Mouse (Mus musculus) heart, embryonic 14.5 days (tissue): ENCODE measurements around the gene Xpnpep1. TPM values are rescaled to one million over a fixed set of nuclear protein-coding genes. Genes with fewer than 3 reads are reported as not detected.
A peak's percentile ranks its signal among the peaks of the same experiment; 100 is the strongest.

Source experiments
- ATAC-seq: fragments of 200-750 bp; cut with Nextera tagmentation; 2 replicates; pipeline ENCODE4 v1.8.0; 2017; ENCODE audit warnings: low read depth, moderate TSS enrichment; ENCODE audit not compliant: insufficient number of reproducible peaks, insufficient read depth, low FRiP score
- H3K27ac ChIP-seq, 2 experiments: fragments of 200-500 bp in 1 of 2; fragments of 300-500 bp in 1 of 2; sonication (generic) in 1 of 2; replicated peaks in 1 of 2; 2 replicates each; pipeline ENCODE4 v1.5.1; 2012 to 2014; ENCODE audit warnings: low read depth in 2 of 2, low read length in 2 of 2, control low read depth in 1 of 2, mild to moderate bottlenecking in 1 of 2, mixed read lengths in 1 of 2; ENCODE audit not compliant: control insufficient read depth in 1 of 2, insufficient read depth in 1 of 2
- H3K27me3 ChIP-seq: fragments of 300-500 bp; sonication (generic); 2 replicates; pipeline ENCODE4 v1.6.1; 2014; ENCODE audit warnings: mild to moderate bottlenecking, low read length, control low read depth; ENCODE audit not compliant: control insufficient read depth, insufficient read depth
- H3K36me3 ChIP-seq: fragments of 300-500 bp; sonication (generic); 2 replicates; pipeline ENCODE4 v1.6.1; 2014; ENCODE audit warnings: mild to moderate bottlenecking, control low read depth, low read length, mixed read lengths; ENCODE audit not compliant: control insufficient read depth, insufficient read depth
- H3K4me1 ChIP-seq, 2 experiments: fragments of 200-500 bp in 1 of 2; fragments of 300-500 bp in 1 of 2; sonication (generic) in 1 of 2; 2 replicates each; pipeline ENCODE4 v1.6.1; 2012 to 2014; ENCODE audit warnings: low read length in 2 of 2, control low read depth in 1 of 2, mixed read lengths in 1 of 2; ENCODE audit not compliant: control insufficient read depth in 2 of 2, insufficient read depth in 2 of 2
- H3K4me2 ChIP-seq: fragments of 300-500 bp; sonication (generic); 2 replicates; pipeline ENCODE4 v1.6.1; 2014; ENCODE audit warnings: mild to moderate bottlenecking, low read length
- H3K4me3 ChIP-seq, 2 experiments: fragments of 200-500 bp in 1 of 2; fragments of 300-500 bp in 1 of 2; sonication (generic) in 1 of 2; 2 replicates each; pipeline ENCODE4 v1.5.1; 2012 to 2014; ENCODE audit warnings: low read length in 2 of 2, mild to moderate bottlenecking in 2 of 2, control low read depth in 1 of 2, low read depth in 1 of 2, moderate library complexity in 1 of 2; ENCODE audit not compliant: control insufficient read depth in 1 of 2, insufficient read depth in 1 of 2
- H3K9ac ChIP-seq: fragments of 300-500 bp; sonication (generic); 2 replicates; pipeline ENCODE4 v1.6.1; 2014; ENCODE audit warnings: mild to moderate bottlenecking, low read length
- H3K9me3 ChIP-seq: fragments of 300-500 bp; sonication (generic); 2 replicates; pipeline ENCODE4 v1.6.1; 2016; ENCODE audit warnings: low read length, control low read depth; ENCODE audit not compliant: control insufficient read depth
- WGBS: fragments of 180-500 bp; shearing (Covaris S2); extraction: QIAGEN DNeasy Blood & Tissue Kit; methylation state at CpG from one replicate; pipeline ENCODE4 v1.1.7; 2014; 5-methylcytosine and 5-hydroxymethylcytosine counted together
- polyA plus RNA-seq: library from polyadenylated mRNA; unstranded; fragments of >200 nt; fragmentation: Nextera tagmentation; extraction: Ambion mirVana; gene quantifications from 2 replicates; pipeline ENCODE4 v1.2.1, GENCODE M21; 2014

Xpnpep1 gene
- polyA plus RNA-seq, 1 experiment from 2014 or later: 159 TPM

DNA sequence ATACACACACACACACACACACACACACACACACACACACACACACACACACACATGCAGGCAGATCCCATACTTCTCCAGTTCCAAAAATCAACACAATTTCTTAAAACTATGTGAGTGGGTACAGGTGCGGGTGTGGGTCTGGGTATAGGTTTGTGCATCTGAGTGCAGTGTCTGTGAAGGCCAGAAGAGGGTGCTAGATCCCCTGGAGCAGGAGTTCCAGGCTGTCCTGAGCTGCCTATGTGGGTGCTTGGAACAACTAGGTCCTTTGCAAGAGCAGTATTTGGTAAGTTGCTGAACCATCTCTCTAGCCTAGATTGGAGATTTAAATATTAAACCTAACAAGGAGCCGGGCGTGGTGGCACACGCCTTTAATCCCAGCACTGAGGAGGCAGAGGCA, 33.5 kb upstream of the Xpnpep1 start:
- H3K27me3 ChIP-seq: no peaks in the 10 kb centered on the region
- peaks cover 21 to 41% of the 10 kb centered on the region in 2 experiments for H3K4me1 ChIP-seq
- no peak overlapping the region for H3K4me3 ChIP-seq
- no peaks in the 10 kb centered on the region for H3K9me3 ChIP-seq
- H3K27ac ChIP-seq: no peak overlapping the region
- ATAC-seq: no peak
- H3K4me2 ChIP-seq: no peak overlapping the region
- H3K36me3 ChIP-seq: no peaks in the 10 kb centered on the region
- H3K9ac ChIP-seq: no peak overlapping the region
- 88% methylated on average over 4 of the region's 4 CpGs for WGBS

DNA sequence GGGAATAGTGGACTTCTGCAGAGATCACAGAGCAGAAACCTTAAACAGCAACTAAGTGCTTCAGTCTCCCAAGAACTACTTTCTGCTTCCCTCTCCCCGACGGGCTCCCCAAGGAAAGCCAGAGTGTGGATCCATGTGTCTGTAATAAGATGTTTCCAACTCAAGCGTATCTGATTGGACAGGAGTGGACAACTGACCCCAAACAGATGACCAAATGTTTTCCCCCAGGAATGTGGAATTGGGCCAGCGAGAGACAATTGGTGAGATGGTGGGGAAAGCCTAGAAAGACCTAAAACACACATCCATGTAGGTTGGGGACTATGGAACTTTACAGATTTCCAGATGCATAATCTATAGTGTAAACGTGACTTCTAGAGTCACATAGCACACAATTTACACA, 32.4 kb upstream of the Xpnpep1 start:
- no peak for ATAC-seq
- Histone ChIP-seq H3K9ac (no peak overlapping the region), H3K4me2 (no peak overlapping the region), H3K36me3 (no peaks in the 10 kb centered on the region), H3K27ac (peak overlapping the region in 1 of 2 experiments; percentile 10; a peak in 1 of 4 replicates), H3K4me3 (no peak overlapping the region), H3K27me3 (no peaks in the 10 kb centered on the region), H3K9me3 (no peaks in the 10 kb centered on the region), H3K4me1 (peaks cover 21 to 41% of the 10 kb centered on the region in 2 experiments)
- WGBS: 84% methylated on average over 5 of the region's 5 CpGs

DNA sequence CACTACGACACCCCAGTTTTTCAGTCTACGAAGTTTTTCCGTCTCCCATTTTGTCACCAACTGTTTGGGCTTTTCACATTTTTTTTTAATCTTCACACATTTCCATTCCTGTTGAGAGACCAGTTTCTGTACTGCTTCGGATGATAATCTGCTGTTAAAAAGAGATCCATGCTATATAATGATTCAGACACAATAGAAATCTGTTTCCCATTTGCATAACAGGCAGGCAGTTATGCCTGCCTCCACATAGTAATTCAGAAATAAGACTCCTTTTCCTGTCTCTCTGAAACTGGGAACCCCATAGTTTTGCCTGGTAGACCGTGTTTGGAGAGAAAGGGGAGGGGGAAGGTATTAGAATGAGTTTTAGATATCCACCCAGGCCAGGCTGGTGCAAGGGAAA, 31.6 kb upstream of the Xpnpep1 start:
- Histone ChIP-seq H3K4me1 (peaks cover 22 to 41% of the 10 kb centered on the region in 2 experiments), H3K9ac (no peak overlapping the region), H3K9me3 (no peaks in the 10 kb centered on the region), H3K4me3 (no peak overlapping the region), H3K4me2 (no peak overlapping the region), H3K36me3 (no peaks in the 10 kb centered on the region), H3K27me3 (no peaks in the 10 kb centered on the region), H3K27ac (peak overlapping the region; percentile 10 to 14; a peak in 2 of 4 replicates)
- ATAC-seq: no peak
- 41% methylated on average over 5 of the region's 5 CpGs for WGBS

DNA sequence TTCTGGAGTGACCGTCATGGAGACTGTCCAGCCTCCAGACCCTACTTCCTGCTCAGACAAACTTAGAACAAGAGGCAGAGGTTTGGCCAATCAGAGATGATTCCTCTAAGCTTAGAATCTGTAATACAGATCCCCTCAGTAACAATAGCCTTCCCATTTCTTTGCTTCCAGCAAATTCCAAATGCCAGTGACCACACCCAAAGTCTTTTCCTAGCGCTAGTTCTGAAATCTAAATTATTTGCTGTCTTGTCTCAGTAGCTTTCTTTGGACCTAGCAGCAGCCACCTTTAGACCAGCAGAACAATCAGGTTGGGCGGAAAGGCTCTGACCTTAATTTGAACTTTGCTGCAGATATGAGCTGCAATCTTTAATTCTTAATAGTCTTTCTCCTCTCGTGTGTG, 30.9 kb upstream of the Xpnpep1 start:
- H3K4me2 ChIP-seq: 0 out of 2 replicates have a peak overlapping the region, but pooled peaks have one; percentile 7
- 5% methylated on average over 4 of the region's 4 CpGs for WGBS
- no peaks in the 10 kb centered on the region for H3K9me3 ChIP-seq
- H3K9ac ChIP-seq: no peak overlapping the region
- H3K27ac ChIP-seq: peak overlapping the region in 1 of 2 experiments; percentile 42; a peak in 2 of 4 replicates
- H3K4me3 ChIP-seq: no peak overlapping the region
- ATAC-seq: no peak
- peaks cover 14 to 37% of the 10 kb centered on the region in 2 experiments for H3K4me1 ChIP-seq
- H3K36me3 ChIP-seq: no peaks in the 10 kb centered on the region
- H3K27me3 ChIP-seq: no peaks in the 10 kb centered on the region

DNA sequence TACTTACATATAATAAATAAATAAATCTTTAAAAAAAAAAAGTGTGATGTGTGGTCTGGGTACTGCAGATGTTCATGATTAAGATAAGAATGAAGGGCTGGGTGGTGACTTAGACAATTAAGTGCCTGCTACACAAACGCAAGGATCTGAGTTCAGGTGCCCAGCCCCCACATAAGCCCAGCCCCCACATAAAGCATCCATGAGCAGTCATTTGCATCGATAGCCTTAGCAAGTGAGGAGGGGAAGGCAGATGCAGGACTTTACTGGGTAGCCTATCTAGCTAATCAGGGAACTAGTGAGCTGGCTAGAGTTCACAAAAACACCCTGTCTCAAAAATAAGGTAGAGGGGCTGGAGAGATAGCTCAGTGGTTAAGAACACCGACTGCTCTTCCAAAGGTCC, 29.4 kb upstream of the Xpnpep1 start:
- H3K27ac ChIP-seq: no peak overlapping the region
- WGBS: 80% methylated on average over 3 of the region's 3 CpGs
- H3K4me3 ChIP-seq: no peak overlapping the region
- no peaks in the 10 kb centered on the region for H3K36me3 ChIP-seq
- no peaks in the 10 kb centered on the region for H3K9me3 ChIP-seq
- no peak overlapping the region for H3K4me2 ChIP-seq
- no peak for ATAC-seq
- no peaks in the 10 kb centered on the region for H3K27me3 ChIP-seq
- no peak overlapping the region for H3K9ac ChIP-seq
- peaks cover 15 to 33% of the 10 kb centered on the region in 2 experiments for H3K4me1 ChIP-seq

DNA sequence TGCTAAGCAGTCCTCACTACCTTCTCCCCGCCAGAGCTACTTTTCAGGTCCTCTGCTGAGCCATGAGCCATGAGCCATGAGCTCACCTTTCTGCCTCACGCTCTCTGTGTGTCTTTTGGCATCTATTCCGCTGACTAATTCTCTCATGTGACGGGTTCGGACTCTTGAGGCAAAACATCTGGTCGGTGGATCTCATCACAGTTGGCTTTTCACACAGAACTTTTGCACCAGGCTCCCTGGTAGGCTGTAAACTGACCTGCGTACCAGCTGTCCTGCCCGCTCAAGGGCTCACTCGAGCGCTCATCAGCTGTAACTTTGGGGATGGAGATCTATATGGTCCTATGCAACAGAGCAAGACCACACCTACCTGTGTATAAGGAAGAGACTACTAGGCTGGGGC, 26.9 kb upstream of the Xpnpep1 start:
- H3K9me3 ChIP-seq: no peaks in the 10 kb centered on the region
- peak; percentile 56; the same call in 1 of the 2 replicates for ATAC-seq
- H3K4me2 ChIP-seq: peak overlapping the region; percentile 39
- 46% methylated on average over 10 of the region's 10 CpGs for WGBS
- H3K27me3 ChIP-seq: no peaks in the 10 kb centered on the region
- peaks cover 11 to 28% of the 10 kb centered on the region in 2 experiments for H3K4me1 ChIP-seq
- peak overlapping the region; percentile 33 to 46; a peak in 1 of 4 replicates for H3K27ac ChIP-seq
- no peaks in the 10 kb centered on the region for H3K36me3 ChIP-seq
- no peak overlapping the region for H3K9ac ChIP-seq
- no peak overlapping the region for H3K4me3 ChIP-seq

DNA sequence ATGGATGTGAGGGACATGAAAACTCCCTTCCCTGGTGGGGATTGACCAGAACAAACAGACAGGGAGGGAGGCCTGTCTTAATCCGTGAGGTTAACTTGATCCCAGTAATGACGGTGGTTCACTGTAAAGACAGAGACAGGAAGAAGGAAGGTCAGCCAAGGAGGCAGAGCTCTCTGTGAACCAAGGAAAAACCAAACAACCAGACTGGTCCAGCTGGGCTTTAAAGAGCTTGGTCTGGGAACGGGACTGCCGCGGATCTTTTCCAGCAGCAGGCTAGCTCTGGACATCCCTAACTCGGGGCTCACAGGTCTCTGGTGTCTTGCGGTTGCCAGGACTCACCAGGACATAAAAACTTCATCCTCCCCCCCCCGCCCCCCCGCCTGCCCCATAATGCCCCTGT, 26.5 kb upstream of the Xpnpep1 start:
- H3K27ac ChIP-seq: 0 out of 4 replicates have a peak overlapping the region, but pooled peaks of 1 of the 2 experiments have one; percentile 33
- H3K9ac ChIP-seq: no peak overlapping the region
- peak overlapping the region; percentile 39 for H3K4me2 ChIP-seq
- ATAC-seq: peak; percentile 51; the same call in 1 of the 2 replicates
- H3K4me3 ChIP-seq: no peak overlapping the region
- H3K27me3 ChIP-seq: no peaks in the 10 kb centered on the region
- H3K9me3 ChIP-seq: no peaks in the 10 kb centered on the region
- H3K36me3 ChIP-seq: no peaks in the 10 kb centered on the region
- H3K4me1 ChIP-seq: peaks cover 11 to 23% of the 10 kb centered on the region in 2 experiments
- WGBS: 45% methylated on average over 9 of the region's 9 CpGs

DNA sequence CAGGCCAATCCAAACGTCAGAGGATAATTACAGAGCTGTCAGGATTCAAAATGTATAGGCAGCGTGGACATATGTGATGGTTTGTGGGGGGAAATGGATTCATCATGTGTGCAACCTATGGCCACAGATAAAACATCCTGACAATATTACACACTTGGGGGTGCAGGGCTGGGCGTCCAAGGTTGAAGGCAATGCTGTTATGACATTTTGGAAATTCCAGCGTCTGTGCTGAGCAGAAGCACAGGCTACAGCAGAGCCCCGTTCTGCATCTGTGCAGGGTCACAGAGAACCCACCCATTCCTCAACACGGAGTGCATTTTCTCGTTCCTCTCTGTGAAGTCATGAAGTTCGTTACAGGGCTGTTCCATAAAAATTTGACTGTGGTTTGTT, 25.0 kb upstream of the Xpnpep1 start:
- H3K9ac ChIP-seq: no peak overlapping the region
- H3K36me3 ChIP-seq: no peaks in the 10 kb centered on the region
- no peak overlapping the region for H3K4me2 ChIP-seq
- no peak overlapping the region for H3K27ac ChIP-seq
- no peaks in the 10 kb centered on the region for H3K9me3 ChIP-seq
- WGBS: 68% methylated on average over 8 of the region's 8 CpGs
- H3K27me3 ChIP-seq: no peaks in the 10 kb centered on the region
- H3K4me1 ChIP-seq: peaks cover 4 to 12% of the 10 kb centered on the region in 2 experiments; a peak in 3 of 4 replicates
- H3K4me3 ChIP-seq: no peak overlapping the region
- ATAC-seq: no peak
